Mouse (Mus musculus): ENCODE results near the gene Wasf3.
A peak's percentile ranks its signal among the peaks of the same experiment; 100 is the strongest.

Gene Wasf3

GRCm38 (mm10) chr5:146384935-146385591 lies at the start of gene Wasf3:
Gene Wasf3, plus strand, starts transcription at chr5:146384985.
- peak; percentile 12 for DNase-seq (ENCODE audit: low spot score)

- no peak for DNase-seq (ENCODE audit: low spot score)
Observed at GRCm38 (mm10) chr5:146338064-146338463, 46.7 kb upstream of the Wasf3 start.

DNA sequence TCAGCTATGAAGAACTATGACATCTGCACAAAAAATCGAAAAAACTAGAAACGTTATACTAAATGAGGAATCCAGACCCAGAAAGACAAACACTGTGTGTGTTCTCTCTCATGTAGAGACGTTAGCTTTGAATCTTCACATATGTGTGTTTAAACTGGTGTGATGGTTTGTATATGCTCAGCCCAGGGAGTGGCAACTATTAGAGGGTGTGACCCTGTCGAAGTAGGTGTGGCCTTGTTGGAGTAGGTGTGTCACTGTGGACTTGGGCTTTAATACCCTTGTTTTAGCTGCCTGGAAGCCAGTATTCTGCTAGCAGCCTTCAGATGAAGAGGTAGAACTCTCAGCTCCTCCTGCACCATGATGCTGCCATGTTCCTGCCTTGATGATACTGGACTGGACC lies 44.7 kb upstream of the Wasf3 start:
- DNase-seq (ENCODE audit: low spot score) = no peak

GRCm38 (mm10) chr5:146344911-146345686 lies 39.7 kb upstream of the Wasf3 start:
- no peak for DNase-seq (ENCODE audit: low spot score)

GRCm38 (mm10) chr5:146347081-146347480 lies 37.7 kb upstream of the Wasf3 start:
- no peak for DNase-seq (ENCODE audit: low spot score)

DNA sequence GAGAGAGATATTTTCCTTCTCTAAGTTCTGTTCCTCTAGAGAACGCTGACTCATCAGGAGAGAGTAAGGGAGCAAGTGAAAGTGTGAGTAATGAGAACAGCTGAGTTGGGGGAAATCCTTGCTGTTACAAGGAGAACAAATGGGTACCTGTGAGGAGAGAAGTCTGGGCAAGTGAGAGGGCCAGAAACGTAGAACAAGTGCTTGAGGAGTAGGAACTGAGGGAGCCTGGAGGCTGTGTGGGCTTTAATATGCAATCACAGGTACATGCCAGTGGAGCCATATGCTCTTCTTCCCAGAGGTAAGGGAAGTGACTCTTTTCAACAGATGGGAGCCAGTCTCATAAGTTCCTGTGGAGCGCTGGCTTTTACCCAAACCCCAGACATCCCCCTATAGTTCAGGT lies 35.6 kb upstream of the Wasf3 start:
- DNase-seq (ENCODE audit: low spot score) = no peak

DNA sequence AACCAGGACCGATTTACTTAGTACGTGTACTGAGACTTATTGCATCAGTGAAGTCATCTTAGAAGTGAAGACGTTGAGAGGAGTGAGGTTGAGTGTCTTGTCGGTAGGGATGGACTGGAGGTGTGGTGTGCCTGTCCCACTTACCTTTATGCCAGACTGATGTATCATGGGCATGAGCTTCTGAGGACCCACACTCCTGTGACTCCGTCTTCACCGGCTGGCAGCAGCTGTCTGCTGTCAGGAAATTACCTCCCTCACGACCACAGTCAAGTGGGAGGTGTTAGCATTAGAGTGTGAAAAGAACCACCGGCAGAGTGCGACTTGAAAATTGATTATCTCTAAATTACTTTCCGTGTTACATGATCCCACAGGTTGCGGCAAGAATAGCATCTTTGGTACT lies 34.0 kb upstream of the Wasf3 start:
- DNase-seq (ENCODE audit: low spot score) = no peak

- DNase-seq (ENCODE audit: low spot score) = no peak
Observed at GRCm38 (mm10) chr5:146352006-146352405, 32.8 kb upstream of the Wasf3 start.

- no peak for DNase-seq (ENCODE audit: low spot score)
Observed at GRCm38 (mm10) chr5:146360386-146360785, 24.4 kb upstream of the Wasf3 start.

GRCm38 (mm10) chr5:146362711-146363110 lies 22.1 kb upstream of the Wasf3 start:
- DNase-seq (ENCODE audit: low spot score) = no peak

DNA sequence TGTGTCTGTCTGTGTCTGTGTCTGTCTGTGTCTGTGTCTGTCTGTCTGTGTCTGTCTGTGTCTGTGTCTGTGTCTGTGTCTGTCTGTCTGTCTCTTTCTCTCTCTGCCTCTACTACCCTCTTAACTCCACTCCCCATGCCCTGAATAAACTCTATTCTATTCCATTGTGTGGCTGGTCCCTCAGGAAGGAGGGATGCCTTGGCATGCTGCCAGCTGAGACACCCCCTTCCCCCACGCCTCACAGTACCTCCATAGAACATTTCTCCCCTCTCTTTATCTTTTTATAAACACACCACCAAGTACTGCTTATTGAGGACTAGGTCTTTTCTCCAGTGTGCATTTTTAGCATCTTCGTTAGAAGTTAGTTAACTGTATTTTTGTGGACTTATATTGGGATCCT lies 16.4 kb upstream of the Wasf3 start:
- no peak for DNase-seq (ENCODE audit: low spot score)

- DNase-seq (ENCODE audit: low spot score) = no peak
Observed at GRCm38 (mm10) chr5:146368971-146369370, 15.8 kb upstream of the Wasf3 start.

GRCm38 (mm10) chr5:146370794-146371193 lies 14.0 kb upstream of the Wasf3 start:
- DNase-seq (ENCODE audit: low spot score) = no peak

DNA sequence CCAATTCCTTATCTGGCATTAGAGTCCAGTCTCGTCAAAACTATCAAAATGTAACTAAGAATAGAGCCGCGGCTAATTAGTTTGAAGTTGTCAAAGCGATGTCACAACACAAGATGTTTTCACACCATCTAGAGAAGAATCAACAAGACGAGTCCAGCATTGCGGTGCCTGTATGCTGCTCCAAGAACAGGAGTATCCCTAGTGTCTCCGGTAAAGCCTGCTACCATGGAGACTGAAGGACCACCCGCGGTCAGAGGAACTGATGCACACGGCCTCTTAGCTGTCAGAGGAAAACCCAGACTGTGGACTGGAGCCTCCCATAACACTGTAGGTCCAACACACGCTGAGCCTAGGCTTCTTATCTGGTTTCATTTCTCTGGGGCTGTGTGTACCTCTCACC lies 11.5 kb upstream of the Wasf3 start:
- no peak for DNase-seq (ENCODE audit: low spot score)

GRCm38 (mm10) chr5:146376601-146377000 lies 8.2 kb upstream of the Wasf3 start:
- DNase-seq (ENCODE audit: low spot score) = no peak

- no peak for DNase-seq (ENCODE audit: low spot score)
Observed at GRCm38 (mm10) chr5:146380041-146380440, 4.7 kb upstream of the Wasf3 start.

GRCm38 (mm10) chr5:146382268-146382667 lies 2.5 kb upstream of the Wasf3 start:
- DNase-seq (ENCODE audit: low spot score) = no peak

GRCm38 (mm10) chr5:146383401-146383800 lies 1.4 kb upstream of the Wasf3 start:
- no peak for DNase-seq (ENCODE audit: low spot score)

- DNase-seq (ENCODE audit: low spot score) = no peak
Observed at GRCm38 (mm10) chr5:146385989-146386388, 1.2 kb downstream of the Wasf3 start.

GRCm38 (mm10) chr5:146386906-146387305 lies 2.1 kb downstream of the Wasf3 start:
- no peak for DNase-seq (ENCODE audit: low spot score)

GRCm38 (mm10) chr5:146394563-146394962 lies 9.8 kb downstream of the Wasf3 start:
- no peak for DNase-seq (ENCODE audit: low spot score)

DNA sequence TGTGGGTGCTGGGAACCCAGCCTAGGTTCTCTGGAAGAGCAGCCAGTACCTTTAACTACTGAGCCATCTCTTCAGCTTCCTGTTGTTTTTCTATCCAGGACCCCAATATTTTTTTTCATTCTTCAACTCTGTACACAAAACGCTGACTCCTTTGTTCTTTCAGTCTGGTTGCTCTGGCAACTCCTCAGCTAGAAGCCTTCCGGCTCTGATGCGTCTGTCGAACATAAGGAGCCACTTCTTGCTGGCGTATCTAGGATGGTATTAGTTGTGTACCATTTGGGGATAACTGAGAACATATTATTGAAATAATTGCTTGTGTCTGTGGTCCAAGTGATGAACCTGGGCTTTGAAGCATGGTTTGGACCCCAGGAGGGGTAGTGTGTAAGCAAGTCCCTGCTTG lies 12.5 kb downstream of the Wasf3 start:
- no peak for DNase-seq (ENCODE audit: low spot score)

DNA sequence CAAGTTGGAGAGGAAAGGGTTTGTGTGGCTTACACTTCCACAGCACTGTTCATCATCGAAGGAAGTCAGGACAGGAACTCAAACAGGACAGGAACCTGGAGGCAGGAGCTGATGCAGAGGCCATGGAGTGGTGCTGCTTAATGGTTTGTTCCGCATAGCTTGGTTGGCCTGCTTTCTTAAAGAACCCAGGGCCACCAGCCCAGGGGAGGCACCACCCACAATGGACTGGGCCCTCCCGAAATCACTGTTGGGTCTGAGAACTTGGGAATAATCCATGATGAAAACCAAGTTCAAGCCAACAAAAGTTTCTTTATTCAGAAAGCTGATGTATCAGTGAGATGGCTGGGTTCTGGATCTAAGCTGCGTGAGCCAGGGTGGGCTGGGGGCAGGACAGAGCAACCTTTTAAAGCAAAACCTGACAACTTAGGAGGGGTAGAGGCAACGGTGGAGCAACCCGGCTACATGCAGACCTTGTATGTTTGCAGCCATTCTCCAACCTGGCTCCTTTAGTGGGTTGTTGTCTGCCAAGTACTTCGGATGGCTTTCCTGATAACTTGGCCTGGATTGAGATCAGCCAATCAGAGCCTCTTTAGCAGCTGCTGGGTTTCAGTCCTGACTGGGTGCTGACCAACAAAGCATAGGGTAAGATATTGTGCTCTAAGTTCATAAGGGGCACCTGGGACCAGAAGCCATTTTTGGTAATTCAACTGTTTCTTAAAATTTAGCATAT lies 13.8 kb downstream of the Wasf3 start:
- no peak for DNase-seq (ENCODE audit: low spot score)

All from lung, postnatal 25 days (tissue).